Comparison of ENCODE assay signal across 9 mouse cellular contexts in the genomic region with DNA sequence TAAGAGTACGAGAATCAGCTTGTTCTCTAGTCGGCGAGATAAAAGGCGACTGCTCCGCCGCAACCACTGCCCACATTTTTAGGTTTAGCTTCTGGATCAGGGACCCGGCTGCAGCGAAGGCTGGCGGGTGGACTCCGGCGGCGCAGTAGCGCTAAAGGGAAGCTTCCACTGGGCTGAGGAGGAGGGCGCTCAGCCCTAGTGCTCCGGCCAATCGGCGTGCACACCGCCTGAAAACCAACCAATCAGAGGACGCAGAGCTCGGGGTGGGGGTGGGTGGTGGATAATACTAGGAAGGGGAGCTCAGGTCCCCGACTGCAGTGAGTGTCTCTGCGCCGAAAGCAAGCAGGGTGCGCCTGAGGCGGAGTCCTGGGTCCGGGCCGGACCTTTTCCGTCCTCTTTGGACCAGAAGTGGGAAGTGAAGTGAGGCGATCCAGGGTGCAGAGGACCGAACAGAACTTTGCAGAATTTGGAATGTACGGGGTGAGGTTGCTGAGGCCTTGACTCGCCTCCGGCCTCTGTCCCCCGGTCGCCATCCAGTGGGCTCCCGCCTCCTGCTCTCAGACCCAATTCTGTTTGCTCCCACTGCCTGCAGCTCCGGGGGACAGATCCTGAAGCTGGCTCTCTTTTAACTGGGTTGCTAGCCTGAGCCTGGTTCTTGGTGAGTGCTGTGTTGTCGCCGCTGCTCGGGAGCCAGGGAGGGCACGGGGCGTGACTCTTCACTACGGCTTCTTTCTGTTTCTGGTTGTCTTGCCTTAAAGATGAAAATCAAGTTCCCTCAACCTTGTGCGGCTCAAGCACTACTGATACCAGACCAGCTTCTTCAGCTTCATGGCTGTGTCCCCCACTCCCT. TPM values are rescaled to one million over a fixed set of nuclear protein-coding genes. Genes with fewer than 3 reads are reported as not detected.
DNase-seq lines count a peak whose midpoint lies in the region; ATAC-seq and TF ChIP-seq lines count a peak whose summit lies in the region.
"Had no signal": no experiment of that assay in that cellular context is flagged by ENCODE, and none has a peak within 500 bp of the region (broad histone marks: within the 10 kb centered on the region; RNA-seq: fewer than 3 reads in every experiment).

Gene Dmrt2 (plus strand): TSS at position 311 of the 850 bp plus-strand sequence.

- DNase-seq in frontal cortex, postnatal 14 days (ENCODE audit: low spot score in 2 of 2), result no peak
- peak; percentile 88 for DNase-seq in embryo, embryonic 9.5 days (ENCODE audit: extremely low spot score)
- peak; percentile 63 for DNase-seq in heart, adult 2 months
- DNase-seq in kidney, adult 11 months, result peak; percentile 13
- DNase-seq in liver, result peak; percentile 78

- no peaks in the 10 kb centered on the region for H3K36me3 ChIP-seq in heart, adult 2 months (ENCODE audit: control insufficient read depth, insufficient read depth, low read length)
- H3K36me3 ChIP-seq in midbrain, embryonic 15.5 days (replicated peaks), result no peaks in the 10 kb centered on the region
- no peaks in the 10 kb centered on the region for H3K36me3 ChIP-seq in stomach, embryonic 16.5 days (ENCODE audit: control insufficient read depth, insufficient read depth, low read length)

- TF ChIP-seq CTCF in heart, adult 2 months (IDR thresholded peaks at IDR 0.05), result no peak

- H3K4me2 ChIP-seq in midbrain, embryonic 15.5 days, result peak within 1 kb of the TSS; percentile 59
- peak within 1 kb of the TSS; percentile 73 for H3K4me2 ChIP-seq in stomach, embryonic 16.5 days (ENCODE audit: low read depth, low read length)

- no peak within 1 kb of the TSS for H3K9ac ChIP-seq in heart, adult 2 months (ENCODE audit: low read depth, low read length)
- no peak within 1 kb of the TSS for H3K9ac ChIP-seq in midbrain, embryonic 15.5 days
- H3K9ac ChIP-seq in stomach, embryonic 16.5 days (ENCODE audit: low read length), result peak within 1 kb of the TSS; percentile 51

- intact Hi-C loops in heart, adult 2 months (cut with DNase I), result loop anchor here (5.0 kb wide), 1 partner anchor 65 kb away; no protein-coding TSS in a partner anchor

- no peak for TF ChIP-seq EP300 in heart, adult 2 months (IDR thresholded peaks at IDR 0.05; ENCODE audit: insufficient read depth, low read depth, low read length)

- H3K9me3 ChIP-seq in midbrain, embryonic 15.5 days, result no peaks in the 10 kb centered on the region
- no peaks in the 10 kb centered on the region for H3K9me3 ChIP-seq in stomach, embryonic 16.5 days (replicated peaks; ENCODE audit: control insufficient read depth, low read length)

- H3K4me1 ChIP-seq in heart, adult 2 months (ENCODE audit: control insufficient read depth, insufficient read depth, low read length), result no peaks in the 10 kb centered on the region; the same call in 1 of the 2 replicates
- H3K4me1 ChIP-seq in midbrain, embryonic 15.5 days, result peaks cover 24% of the 10 kb centered on the region
- H3K4me1 ChIP-seq in stomach, embryonic 16.5 days (ENCODE audit: control insufficient read depth, insufficient read depth, low read length), result peaks cover 8% of the 10 kb centered on the region; the same call in 1 of the 2 replicates

- WGBS in heart, adult 2 months, result 3% methylated on average over 44 of the region's 44 CpGs
- WGBS in midbrain, embryonic 15.5 days, result under 1% methylated on average over 44 of the region's 44 CpGs
- 2% methylated on average over 44 of the region's 44 CpGs for WGBS in stomach, embryonic 16.5 days

- TF ChIP-seq POLR2A in heart, adult 2 months (IDR thresholded peaks at IDR 0.05; ENCODE audit: insufficient read depth, low read depth, low read length), result no peak

- peaks cover 38% of the 10 kb centered on the region for H3K27me3 ChIP-seq in heart, adult 2 months (ENCODE audit: control insufficient read depth, insufficient read depth, low read length)
- H3K27me3 ChIP-seq in midbrain, embryonic 15.5 days (replicated peaks), result peaks cover 91% of the 10 kb centered on the region
- peaks cover 70% of the 10 kb centered on the region for H3K27me3 ChIP-seq in stomach, embryonic 16.5 days (ENCODE audit: control insufficient read depth, insufficient read depth, low read length)
- H3K27me3 ChIP-seq: CH12.LX had no signal

- ATAC-seq in frontal cortex, adult (ENCODE audit: low TSS enrichment), result peak; percentile 82
- peak; percentile 93 for ATAC-seq in midbrain, embryonic 15.5 days (replicated peaks)
- ATAC-seq in stomach, embryonic 16.5 days (ENCODE audit: insufficient read depth, low FRiP score), result peak; percentile 97

- H3K27ac ChIP-seq in heart, adult 2 months, result no peak within 1 kb of the TSS
- H3K27ac ChIP-seq in midbrain, embryonic 15.5 days, result no peak within 1 kb of the TSS
- no peak within 1 kb of the TSS for H3K27ac ChIP-seq in stomach, embryonic 16.5 days (ENCODE audit: low read length)

- no peaks in the 10 kb centered on the region for H3K79me2 ChIP-seq in heart, adult 2 months (replicated peaks; ENCODE audit: control insufficient read depth, insufficient read depth, low read length)

- H3K4me3 ChIP-seq in heart, adult 2 months, result peak within 1 kb of the TSS; percentile 45
- peak within 1 kb of the TSS; percentile 33 for H3K4me3 ChIP-seq in midbrain, embryonic 15.5 days
- H3K4me3 ChIP-seq in stomach, embryonic 16.5 days (replicated peaks; ENCODE audit: low read length), result peak within 1 kb of the TSS; percentile 48

RNA-seq across cellular contexts. Expression of gene Dmrt2, which starts in this region (rescaled TPM):
- total RNA-seq in heart, adult 2 months (2021), result under 1 TPM; 0.09 to 0.23 TPM
- 0.12 and 0.37 TPM in 2 replicates for polyA plus RNA-seq in heart, adult 2 months (2012; rRNA removed)
- 0.06 TPM in 1 of 2 replicates, not detected in the other for polyA plus RNA-seq in midbrain, embryonic 15.5 days (2015; fragmentation: Nextera tagmentation; extraction: Ambion mirVana)
- 0.71 and 1.0 TPM in 2 replicates for polyA plus RNA-seq in stomach, embryonic 16.5 days (2015; fragmentation: Nextera tagmentation; extraction: Ambion mirVana)
- total RNA-seq: CH12.LX had no signal

Comparison
In these comparisons a context has a peak if more than half of its experiments do, and no peak if none do; other contexts are left out.
1. Peak in DNase-seq and H3K4me3 ChIP-seq in heart, adult 2 months; RNA of the gene not detected or under 1 TPM.
2. Peak in ATAC-seq, H3K4me3 ChIP-seq and H3K4me2 ChIP-seq in midbrain, embryonic 15.5 days; RNA of the gene not detected or under 1 TPM.
3. DNase-seq: peak in embryo, embryonic 9.5 days (single experiment), kidney, adult 11 months (single experiment) and liver (single experiment); none in frontal cortex, postnatal 14 days (0 of 2).
4. Peak in every context shown above with its lines, with median percentiles within 50 percentile points of each other: ATAC-seq and H3K4me3 ChIP-seq.